Mouse (Mus musculus) Muller cell, postnatal 12 days (primary cell): ENCODE measurements around the gene Snw1.

Source experiments
- DNase-seq: peaks from one replicate; pipeline ENCODE4 v3.0.0-alpha.2; 2015; ENCODE audit errors: inconsistent ontology term

Gene Snw1

GRCm38 (mm10) chr12:87423700-87424099, 48.4 kb downstream of the Snw1 start:
- no peak for DNase-seq

GRCm38 (mm10) chr12:87421708-87422507, 50.2 kb downstream of the Snw1 start:
- DNase-seq: no peak

GRCm38 (mm10) chr12:87419974-87420485, 52.0 kb downstream of the Snw1 start:
- DNase-seq: peak; percentile 67

GRCm38 (mm10) chr12:87418921-87419320, 53.2 kb downstream of the Snw1 start:
- DNase-seq: peak; percentile 66

GRCm38 (mm10) chr12:87416690-87417089, 55.4 kb downstream of the Snw1 start:
- peak; percentile 25 for DNase-seq

- no peak for DNase-seq
Observed at GRCm38 (mm10) chr12:87415358-87415757, 56.7 kb downstream of the Snw1 start.

GRCm38 (mm10) chr12:87413179-87413790, 58.8 kb downstream of the Snw1 start:
- DNase-seq: peak; percentile 31

- DNase-seq: no peak
Observed at GRCm38 (mm10) chr12:87410999-87411398, 61.1 kb downstream of the Snw1 start.

- no peak for DNase-seq
Observed at GRCm38 (mm10) chr12:87409123-87409522, 63.0 kb downstream of the Snw1 start.

- peak; percentile 79 for DNase-seq
Observed at GRCm38 (mm10) chr12:87407869-87408605, 64.0 kb downstream of the Snw1 start.

- no peak for DNase-seq
Observed at GRCm38 (mm10) chr12:87405721-87406120, 66.4 kb downstream of the Snw1 start.

GRCm38 (mm10) chr12:87405165-87405564, 66.9 kb downstream of the Snw1 start:
- no peak for DNase-seq

GRCm38 (mm10) chr12:87401883-87402282, 70.2 kb downstream of the Snw1 start:
- no peak for DNase-seq

- DNase-seq: no peak
Observed at GRCm38 (mm10) chr12:87399119-87399819, 72.8 kb downstream of the Snw1 start.
